Mouse (Mus musculus) spleen, adult 2 months (tissue): Measurements from ENCODE around the gene Stoml2. TPM values are rescaled to one million over a fixed set of nuclear protein-coding genes. Genes with fewer than 3 reads are reported as not detected.
"Not testable (repeated sequence)": the region's sequence is repeated elsewhere in the genome, so short reads cannot be mapped to it uniquely, and the experiment has no call there.

ENCODE experiments used
- DNase-seq, 2 experiments: peaks; one replicate each; pipeline versions ENCODE4 v3.0.0 to v3.0.0-alpha.2; 2012 to 2021; ENCODE audit warnings: low spot score in 2 of 2, low read depth in 1 of 2
- H3K27ac ChIP-seq: fragments of 200-500 bp; 2 replicates; pipeline ENCODE4 v1.5.1; 2012; ENCODE audit warnings: low read length, inconsistent platforms; ENCODE audit not compliant: insufficient read depth
- H3K27me3 ChIP-seq: fragments of 200-500 bp; 2 replicates; pipeline ENCODE4 v1.6.1; 2012; ENCODE audit warnings: mild to moderate bottlenecking, moderate library complexity, low read length, inconsistent platforms; ENCODE audit not compliant: control insufficient read depth, insufficient read depth
- H3K36me3 ChIP-seq: fragments of 200-500 bp; 2 replicates; pipeline ENCODE4 v1.6.1; 2012; ENCODE audit warnings: mild to moderate bottlenecking, low read length, inconsistent platforms; ENCODE audit not compliant: control insufficient read depth, insufficient read depth
- H3K4me1 ChIP-seq: fragments of 200-500 bp; 2 replicates; pipeline ENCODE4 v1.6.1; 2011; ENCODE audit warnings: inconsistent platforms; ENCODE audit not compliant: control insufficient read depth, insufficient read depth, insufficient read length
- H3K4me3 ChIP-seq: fragments of 200-500 bp; 2 replicates; pipeline ENCODE4 v1.5.1; 2011; ENCODE audit warnings: mild to moderate bottlenecking, inconsistent platforms; ENCODE audit not compliant: insufficient read depth, insufficient read length; ENCODE audit errors: extremely low read depth
- CTCF ChIP-seq: fragments of 200-500 bp; IDR thresholded peaks from 2 replicates; pipeline ENCODE4 v1.5.1; 2011; ENCODE audit warnings: mild to moderate bottlenecking, inconsistent platforms; ENCODE audit not compliant: insufficient read depth, insufficient read length, insufficient replicate concordance; ENCODE audit errors: extremely low read depth
- POLR2A ChIP-seq: fragments of 200-500 bp; IDR thresholded peaks from 2 replicates; pipeline ENCODE4 v1.6.1; 2011; ENCODE audit warnings: low read depth, low read length, inconsistent platforms
- WGBS: fragments of 180-500 bp; shearing (Covaris S2); methylation state at CpG from one replicate; pipeline ENCODE4 v1.1.7; 2018; 5-methylcytosine and 5-hydroxymethylcytosine counted together
- polyA plus RNA-seq: library from polyadenylated mRNA; depleted of rRNA; stranded (reverse); fragments of >200 nt; gene quantifications from 2 replicates; pipeline ENCODE4 v1.2.3, GENCODE M21; 2012; rRNA removed

The Stoml2 gene
- polyA plus RNA-seq, 1 experiment, result 42.8 TPM

DNA sequence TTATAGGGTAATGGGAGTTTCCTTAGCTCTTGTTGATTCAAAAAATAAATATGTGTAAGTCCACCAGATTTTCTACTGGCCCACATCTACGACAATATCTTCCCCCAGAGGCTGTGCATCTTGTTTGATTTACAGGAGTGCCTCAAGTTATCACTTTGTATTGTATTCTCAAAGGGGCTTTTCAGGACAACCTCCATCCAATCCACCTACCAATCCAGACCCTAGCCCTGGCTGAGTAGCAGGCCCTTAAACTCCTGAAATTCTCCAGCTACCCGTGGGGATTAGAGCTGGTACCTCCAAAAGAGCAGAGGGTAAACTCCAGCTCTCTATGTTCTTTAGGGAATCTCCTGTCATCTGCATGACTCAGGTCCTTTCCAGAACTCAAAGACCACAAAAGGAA lies 33.5 kb downstream of the Stoml2 start:
- TF ChIP-seq POLR2A (no peak), CTCF (no peak)

DNA sequence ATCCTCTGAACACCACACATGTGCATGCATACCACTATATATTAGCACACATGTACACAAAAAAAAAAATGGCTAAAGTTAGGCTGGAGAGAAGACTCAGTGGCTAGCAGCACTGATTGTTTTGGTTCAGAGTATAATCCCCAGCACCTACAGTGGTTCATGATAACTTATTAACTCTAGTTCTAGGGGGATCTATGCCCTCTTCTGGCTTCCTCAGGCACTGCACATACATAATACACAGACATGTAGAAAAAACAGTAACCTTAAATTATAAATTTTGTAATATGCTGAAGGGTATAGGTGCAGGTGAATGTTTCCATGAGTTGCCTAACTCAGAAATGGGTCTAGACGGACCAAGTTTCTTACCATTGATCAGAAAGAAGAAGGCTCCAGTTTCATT lies 43.2 kb downstream of the Stoml2 start:
- Histone ChIP-seq H3K4me1 (no peaks in the 10 kb centered on the region), H3K36me3 (peaks cover 67% of the 10 kb centered on the region), H3K27me3 (no peaks in the 10 kb centered on the region), H3K4me3 (no peak overlapping the region), H3K27ac (no peak overlapping the region)
- TF ChIP-seq CTCF (no peak), POLR2A (no peak)
- DNase-seq, result no peak
- 90% methylated on average over 1 of the region's 1 CpGs for WGBS

More for the DNA sequence above, 33.5 kb downstream of the Stoml2 start:
- DNase-seq, result no peak
- Histone ChIP-seq H3K4me1 (peaks cover 9% of the 10 kb centered on the region), H3K36me3 (peaks cover 10% of the 10 kb centered on the region), H3K27ac (no peak overlapping the region), H3K27me3 (no peaks in the 10 kb centered on the region), H3K4me3 (no peak overlapping the region)
- WGBS, result 58% methylated on average over 2 of the region's 2 CpGs

DNA sequence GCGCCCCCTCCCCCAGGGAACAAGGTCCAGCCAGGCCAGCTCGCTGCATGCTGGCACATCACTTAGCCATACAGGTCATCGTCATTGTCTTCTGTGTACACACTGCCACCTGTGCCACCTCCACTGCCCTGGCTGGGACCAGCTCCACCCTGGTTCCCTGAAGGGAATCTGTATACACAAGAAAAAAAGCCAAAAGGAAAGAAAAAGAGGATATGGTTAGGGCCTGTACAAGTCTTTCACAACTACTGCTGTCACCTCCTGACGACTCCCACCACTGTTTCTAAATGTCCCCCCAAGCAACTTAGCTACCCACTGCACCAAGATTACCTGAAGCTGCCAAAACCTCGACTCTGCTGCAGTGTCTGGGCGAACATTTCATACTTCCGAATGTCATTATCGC lies 51.0 kb downstream of the Stoml2 start:
- not testable (repeated sequence) for H3K27me3 ChIP-seq, DNase-seq, H3K4me3 ChIP-seq, H3K4me1 ChIP-seq, H3K27ac ChIP-seq
- peaks cover 31% of the 10 kb centered on the region for H3K36me3 ChIP-seq
- 89% methylated on average over 8 of the region's 8 CpGs for WGBS

DNA sequence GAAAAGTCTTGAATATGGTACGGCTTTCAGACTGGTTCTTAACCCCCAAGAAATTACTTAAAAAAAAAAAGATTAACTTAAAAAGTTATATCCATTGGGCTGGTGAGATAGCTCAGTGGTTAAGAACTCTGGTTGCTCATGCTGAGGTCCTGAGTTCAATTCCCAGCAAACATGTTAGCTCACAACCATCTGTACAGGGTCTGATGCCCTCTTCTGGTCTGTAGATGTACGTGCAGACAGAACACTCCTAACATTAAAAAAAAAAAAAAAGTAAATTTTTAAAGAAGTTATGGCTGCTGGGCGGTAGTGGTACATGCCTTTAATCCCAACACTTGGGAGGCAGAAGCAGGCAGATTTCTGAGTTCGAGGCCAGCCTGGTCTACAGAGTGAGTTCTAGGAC lies 53.4 kb downstream of the Stoml2 start:
- Histone ChIP-seq H3K27me3 (no peaks in the 10 kb centered on the region), H3K27ac (no peak overlapping the region), H3K4me1 (no peaks in the 10 kb centered on the region), H3K36me3 (peaks cover 13% of the 10 kb centered on the region), H3K4me3 (no peak overlapping the region)
- WGBS, result 85% methylated on average over 4 of the region's 4 CpGs
- no peak for TF ChIP-seq CTCF
- TF ChIP-seq POLR2A, result no peak
- no peak for DNase-seq

Other genes starting within 250 kb of the Stoml2 start
- 0.05 TPM in 1 of 2 replicates, not detected in the other for gene Fam205a1, start 177.8 kb downstream of the Stoml2 start, polyA plus RNA-seq
- gene Gm12394, start 174.9 kb downstream of the Stoml2 start, polyA plus RNA-seq, result not detected in 2 replicates
- gene Fam205c, start 157.5 kb downstream of the Stoml2 start, polyA plus RNA-seq, result not detected in 2 replicates
- gene Phf24, start 115.0 kb downstream of the Stoml2 start, polyA plus RNA-seq, result 1.1 and 1.5 TPM in 2 replicates
- gene Dnajb5, start 81.9 kb downstream of the Stoml2 start, polyA plus RNA-seq, result 12.2 and 15.1 TPM in 2 replicates
- gene 1700022I11Rik, start 62.1 kb downstream of the Stoml2 start, polyA plus RNA-seq, result not detected in 2 replicates
- gene Vcp, start 31.2 kb downstream of the Stoml2 start, polyA plus RNA-seq, result 68.4 and 76.1 TPM in 2 replicates
- 13.5 and 16.7 TPM in 2 replicates for gene Fancg, start 21.2 kb downstream of the Stoml2 start, polyA plus RNA-seq
- gene Pigo, start 5.9 kb downstream of the Stoml2 start, polyA plus RNA-seq, result 25.2 and 33.4 TPM in 2 replicates
- 21.1 and 28.2 TPM in 2 replicates for gene Fam214b, start 14.5 kb upstream of the Stoml2 start, polyA plus RNA-seq
- gene Unc13b, start 27.2 kb upstream of the Stoml2 start, polyA plus RNA-seq, result 0.65 and 0.92 TPM in 2 replicates
- 0.06 and 0.07 TPM in 2 replicates for gene Atp8b5, start 235.4 kb upstream of the Stoml2 start, polyA plus RNA-seq